Mouse (Mus musculus): ENCODE data around the gene Hyal3. TPM values are rescaled to one million over a fixed set of nuclear protein-coding genes. Genes with fewer than 3 reads are reported as not detected.
"Not testable (repeated sequence)": the region's sequence is repeated elsewhere in the genome, so short reads cannot be mapped to it uniquely, and the experiment has no call there.

Hyal3 gene
- total RNA-seq, 2 experiments from 2014 or later, result 0.18 to 1.5 TPM

- ATAC-seq (ENCODE audit: poor library complexity, severe bottlenecking), result no peak
Measured at GRCm38 (mm10) chr9:107549297-107550074, 31.1 kb upstream of the Hyal3 start.

- ATAC-seq (ENCODE audit: poor library complexity, severe bottlenecking), result no peak
Measured at GRCm38 (mm10) chr9:107550491-107551116, 30.0 kb upstream of the Hyal3 start.

GRCm38 (mm10) chr9:107551117-107551889, 29.3 kb upstream of the Hyal3 start, which contains the start of gene Rassf1:
Gene Rassf1 (plus strand): TSS chr9:107551555.
- peak; percentile 25 for ATAC-seq (ENCODE audit: poor library complexity, severe bottlenecking)

- no peak for ATAC-seq (ENCODE audit: poor library complexity, severe bottlenecking)
Measured at GRCm38 (mm10) chr9:107551890-107552355, 28.7 kb upstream of the Hyal3 start.

- ATAC-seq (ENCODE audit: poor library complexity, severe bottlenecking), result no peak
Measured at GRCm38 (mm10) chr9:107552690-107553393, 27.8 kb upstream of the Hyal3 start.

- no peak for ATAC-seq (ENCODE audit: poor library complexity, severe bottlenecking)
Measured at GRCm38 (mm10) chr9:107553541-107554318, 26.9 kb upstream of the Hyal3 start.

- ATAC-seq (ENCODE audit: poor library complexity, severe bottlenecking), result peak; percentile 78
Measured at GRCm38 (mm10) chr9:107554319-107554825, 26.2 kb upstream of the Hyal3 start.

- ATAC-seq (ENCODE audit: poor library complexity, severe bottlenecking), result peak; percentile 31
Measured at GRCm38 (mm10) chr9:107555031-107555457, 25.6 kb upstream of the Hyal3 start.

GRCm38 (mm10) chr9:107555701-107556100, 24.9 kb upstream of the Hyal3 start:
- ATAC-seq (ENCODE audit: poor library complexity, severe bottlenecking), result no peak

GRCm38 (mm10) chr9:107556346-107556745, 24.3 kb upstream of the Hyal3 start:
- ATAC-seq (ENCODE audit: poor library complexity, severe bottlenecking), result peak; percentile 17; the same call in 1 of the 2 replicates

GRCm38 (mm10) chr9:107563029-107563581, 17.5 kb upstream of the Hyal3 start, which contains the start of gene Tusc2:
Gene Tusc2 (plus strand): TSS chr9:107563255.
- peak; percentile 98 for ATAC-seq (ENCODE audit: poor library complexity, severe bottlenecking)

- not testable (repeated sequence) for ATAC-seq (ENCODE audit: poor library complexity, severe bottlenecking)
Measured at GRCm38 (mm10) chr9:107565556-107565955, 15.1 kb upstream of the Hyal3 start.

- ATAC-seq (ENCODE audit: poor library complexity, severe bottlenecking), result peak; percentile 28; the same call in 1 of the 2 replicates
Measured at GRCm38 (mm10) chr9:107566041-107566709, 14.4 kb upstream of the Hyal3 start.

- ATAC-seq (ENCODE audit: poor library complexity, severe bottlenecking), result no peak
Measured at GRCm38 (mm10) chr9:107566855-107567254, 13.8 kb upstream of the Hyal3 start.

- no peak for ATAC-seq (ENCODE audit: poor library complexity, severe bottlenecking)
Measured at GRCm38 (mm10) chr9:107567702-107568319, 12.8 kb upstream of the Hyal3 start, which contains the start of gene Hyal2. Gene Hyal2 (plus strand): TSS chr9:107567945.

- peak; percentile 81 for ATAC-seq (ENCODE audit: poor library complexity, severe bottlenecking)
Measured at GRCm38 (mm10) chr9:107568331-107569261, 12.0 kb upstream of the Hyal3 start.

GRCm38 (mm10) chr9:107569270-107569669, 11.3 kb upstream of the Hyal3 start:
- peak; percentile 20 for ATAC-seq (ENCODE audit: poor library complexity, severe bottlenecking)
